Mouse (Mus musculus) embryonic facial prominence, embryonic 10.5 days (tissue): Measurements from ENCODE around the gene Hnrnpr. TPM values are rescaled to one million over a fixed set of nuclear protein-coding genes. Genes with fewer than 3 reads are reported as not detected.
A peak's percentile ranks its signal among the peaks of the same experiment; 100 is the strongest.

ENCODE experiments used
- DNase-seq: peaks from one replicate; pipeline ENCODE4 v3.0.0-alpha.2; 2017; ENCODE audit warnings: low spot score
- H3K27ac ChIP-seq: fragments of 300-500 bp; sonication (generic); replicated peaks from 2 replicates; pipeline ENCODE4 v1.5.1; 2016; ENCODE audit warnings: mild to moderate bottlenecking
- H3K27me3 ChIP-seq: fragments of 300-500 bp; sonication (generic); replicated peaks from 2 replicates; pipeline ENCODE4 v1.6.1; 2016; ENCODE audit warnings: low read depth, mild to moderate bottlenecking; ENCODE audit not compliant: poor library complexity, severe bottlenecking
- H3K36me3 ChIP-seq: fragments of 300-500 bp; sonication (generic); replicated peaks from 2 replicates; pipeline ENCODE4 v1.6.1; 2016; ENCODE audit warnings: mild to moderate bottlenecking, moderate library complexity
- H3K4me1 ChIP-seq: fragments of 300-500 bp; sonication (generic); 2 replicates; pipeline ENCODE4 v1.6.1; 2016
- H3K4me3 ChIP-seq: fragments of 300-500 bp; sonication (generic); 2 replicates; pipeline ENCODE4 v1.5.1; 2016; ENCODE audit warnings: mild to moderate bottlenecking, moderate library complexity
- H3K9me3 ChIP-seq: fragments of 300-500 bp; sonication (generic); 2 replicates; pipeline ENCODE4 v1.6.1; 2016; ENCODE audit warnings: mild to moderate bottlenecking
- WGBS: fragments of 180-500 bp; shearing (Covaris S2); methylation state at CpG from one replicate; pipeline ENCODE4 v1.1.7; 2016; 5-methylcytosine and 5-hydroxymethylcytosine counted together
- polyA plus RNA-seq: library from polyadenylated mRNA; unstranded; fragments of >200 nt; fragmentation: Nextera tagmentation; extraction: Ambion mirVana; gene quantifications from 2 replicates; pipeline ENCODE4 v1.2.1, GENCODE M21; 2016

Gene Hnrnpr
- polyA plus RNA-seq, 1 experiment from 2014 or later, result 246 TPM

- WGBS, result 5% methylated on average over 3 of the region's 3 CpGs
- no peaks in the 10 kb centered on the region for H3K36me3 ChIP-seq
- H3K4me3 ChIP-seq, result no peak overlapping the region
- DNase-seq, result peak; percentile 59
- no peaks in the 10 kb centered on the region for H3K27me3 ChIP-seq
- H3K9me3 ChIP-seq, result no peaks in the 10 kb centered on the region
- H3K27ac ChIP-seq, result no peak overlapping the region
- H3K4me1 ChIP-seq, result peaks cover 9% of the 10 kb centered on the region; the same call in 1 of the 2 replicates
Observed at GRCm38 (mm10) chr4:136369727-136370126, 59.0 kb downstream of the Hnrnpr start.

- no peak for DNase-seq
- Histone ChIP-seq H3K36me3 (no peaks in the 10 kb centered on the region), H3K4me1 (peaks cover 9% of the 10 kb centered on the region; the same call in 1 of the 2 replicates), H3K9me3 (no peaks in the 10 kb centered on the region), H3K27me3 (no peaks in the 10 kb centered on the region), H3K27ac (no peak overlapping the region), H3K4me3 (no peak overlapping the region)
- 73% methylated on average over 14 of the region's 14 CpGs for WGBS
Observed at GRCm38 (mm10) chr4:136373494-136374181, 62.9 kb downstream of the Hnrnpr start.

GRCm38 (mm10) chr4:136377001-136377400, 66.3 kb downstream of the Hnrnpr start:
- H3K27me3 ChIP-seq, result no peaks in the 10 kb centered on the region
- WGBS, result 88% methylated on average over 5 of the region's 5 CpGs
- no peak overlapping the region for H3K4me3 ChIP-seq
- H3K36me3 ChIP-seq, result no peaks in the 10 kb centered on the region
- H3K27ac ChIP-seq, result no peak overlapping the region
- no peaks in the 10 kb centered on the region for H3K9me3 ChIP-seq
- no peak for DNase-seq
- H3K4me1 ChIP-seq, result peaks cover 9% of the 10 kb centered on the region; the same call in 1 of the 2 replicates

GRCm38 (mm10) chr4:136383052-136383451, 72.3 kb downstream of the Hnrnpr start:
- H3K27me3 ChIP-seq, result no peaks in the 10 kb centered on the region
- no peak overlapping the region for H3K27ac ChIP-seq
- WGBS, result 86% methylated on average over 5 of the region's 5 CpGs
- H3K36me3 ChIP-seq, result no peaks in the 10 kb centered on the region
- DNase-seq, result no peak
- H3K4me3 ChIP-seq, result no peak overlapping the region
- H3K9me3 ChIP-seq, result no peaks in the 10 kb centered on the region
- peaks cover 4% of the 10 kb centered on the region; the same call in 1 of the 2 replicates for H3K4me1 ChIP-seq

GRCm38 (mm10) chr4:136383839-136384238, 73.1 kb downstream of the Hnrnpr start:
- Histone ChIP-seq H3K36me3 (no peaks in the 10 kb centered on the region), H3K4me3 (no peak overlapping the region), H3K9me3 (no peaks in the 10 kb centered on the region), H3K4me1 (peaks cover 7% of the 10 kb centered on the region; the same call in 1 of the 2 replicates), H3K27me3 (no peaks in the 10 kb centered on the region), H3K27ac (no peak overlapping the region)
- WGBS, result 84% methylated on average over 6 of the region's 6 CpGs
- no peak for DNase-seq

- WGBS, result 66% methylated on average over 11 of the region's 11 CpGs
- Histone ChIP-seq H3K27ac (no peak overlapping the region), H3K9me3 (no peaks in the 10 kb centered on the region), H3K36me3 (no peaks in the 10 kb centered on the region), H3K27me3 (no peaks in the 10 kb centered on the region), H3K4me3 (no peak overlapping the region), H3K4me1 (peaks cover 7% of the 10 kb centered on the region; the same call in 1 of the 2 replicates)
- no peak for DNase-seq
Observed at GRCm38 (mm10) chr4:136387261-136387660, 76.5 kb downstream of the Hnrnpr start.

- no peaks in the 10 kb centered on the region for H3K27me3 ChIP-seq
- DNase-seq, result no peak
- no peaks in the 10 kb centered on the region for H3K36me3 ChIP-seq
- WGBS, result 86% methylated on average over 10 of the region's 10 CpGs
- H3K9me3 ChIP-seq, result no peaks in the 10 kb centered on the region
- no peak overlapping the region for H3K27ac ChIP-seq
- 0 out of 2 replicates have a peak, but pooled peaks cover 5% of the 10 kb centered on the region for H3K4me1 ChIP-seq
- H3K4me3 ChIP-seq, result no peak overlapping the region
Observed at GRCm38 (mm10) chr4:136401806-136402205, 91.1 kb downstream of the Hnrnpr start.

- DNase-seq, result peak; percentile 21
- Histone ChIP-seq H3K4me3 (no peak overlapping the region), H3K4me1 (peaks cover 4% of the 10 kb centered on the region; the same call in 1 of the 2 replicates), H3K27ac (no peak overlapping the region), H3K36me3 (no peaks in the 10 kb centered on the region), H3K27me3 (no peaks in the 10 kb centered on the region), H3K9me3 (no peaks in the 10 kb centered on the region; the same call in 1 of the 2 replicates)
- WGBS, result 67% methylated on average over 11 of the region's 11 CpGs
Observed at GRCm38 (mm10) chr4:136407831-136408230, 97.1 kb downstream of the Hnrnpr start.

Other genes starting within 250 kb of the Hnrnpr start
- 593 and 611 TPM in 2 replicates for gene Id3, start 167.4 kb upstream of the Hnrnpr start, polyA plus RNA-seq
- gene E2f2, start 138.5 kb upstream of the Hnrnpr start, polyA plus RNA-seq, result 6.2 TPM in 2 replicates
- 4.2 and 5.3 TPM in 2 replicates for gene Asap3, start 104.6 kb upstream of the Hnrnpr start, polyA plus RNA-seq
- gene Tcea3, start 63.2 kb upstream of the Hnrnpr start, polyA plus RNA-seq, result 0.83 and 0.97 TPM in 2 replicates
- gene Zfp46, start 26.3 kb upstream of the Hnrnpr start, polyA plus RNA-seq, result 24.2 and 26.2 TPM in 2 replicates
- gene Htr1d, start 112.6 kb downstream of the Hnrnpr start, polyA plus RNA-seq, result 0.16 TPM in 2 replicates
- gene 6030445D17Rik, start 151.3 kb downstream of the Hnrnpr start, polyA plus RNA-seq, result 0.14 TPM in 1 of 2 replicates, not detected in the other
- gene Luzp1, start 158.8 kb downstream of the Hnrnpr start, polyA plus RNA-seq, result 150 and 158 TPM in 2 replicates